Mouse (Mus musculus) intestine, embryonic 14.5 days (tissue): ENCODE measurements around the gene Mier2. TPM values are rescaled to one million over a fixed set of nuclear protein-coding genes. Genes with fewer than 3 reads are reported as not detected.

Source experiments
- ATAC-seq: fragments of 200-750 bp; cut with Nextera tagmentation; replicated peaks from 2 replicates; pipeline ENCODE4 v1.8.0; 2017; ENCODE audit warnings: low read depth, moderate number of reproducible peaks, moderate TSS enrichment, moderate library complexity; ENCODE audit not compliant: low FRiP score, low TSS enrichment
- DNase-seq: peaks from one replicate; pipeline ENCODE4 v3.0.0-alpha.2; 2018; ENCODE audit warnings: low spot score
- H3K27ac ChIP-seq: fragments of 300-500 bp; sonication (generic); 2 replicates; pipeline ENCODE4 v1.5.1; 2014; ENCODE audit warnings: low read depth, mild to moderate bottlenecking, control low read depth
- H3K27me3 ChIP-seq: fragments of 300-500 bp; sonication (generic); replicated peaks from 2 replicates; pipeline ENCODE4 v1.6.1; 2014; ENCODE audit warnings: low read length, control low read depth; ENCODE audit not compliant: control insufficient read depth, insufficient read depth
- H3K36me3 ChIP-seq: fragments of 300-500 bp; sonication (generic); 2 replicates; pipeline ENCODE4 v1.6.1; 2014; ENCODE audit warnings: low read length, control low read depth; ENCODE audit not compliant: control insufficient read depth, insufficient read depth
- H3K4me1 ChIP-seq: fragments of 300-500 bp; sonication (generic); replicated peaks from 2 replicates; pipeline ENCODE4 v1.6.1; 2014; ENCODE audit warnings: low read length, control low read depth, mixed read lengths; ENCODE audit not compliant: control insufficient read depth, insufficient read depth
- H3K4me2 ChIP-seq: fragments of 300-500 bp; sonication (generic); 2 replicates; pipeline ENCODE4 v1.6.1; 2014; ENCODE audit warnings: low read length
- H3K4me3 ChIP-seq: fragments of 300-500 bp; sonication (generic); 2 replicates; pipeline ENCODE4 v1.5.1; 2014; ENCODE audit warnings: low read depth, low read length, control low read depth, mixed read lengths
- H3K9ac ChIP-seq: fragments of 300-500 bp; sonication (generic); 2 replicates; pipeline ENCODE4 v1.6.1; 2014; ENCODE audit warnings: mild to moderate bottlenecking, low read length
- H3K9me3 ChIP-seq: fragments of 300-500 bp; sonication (generic); 2 replicates; pipeline ENCODE4 v1.6.1; 2016; ENCODE audit warnings: low read length, control low read depth; ENCODE audit not compliant: control insufficient read depth
- WGBS: fragments of 180-500 bp; shearing (Covaris S2); extraction: QIAGEN DNeasy Blood & Tissue Kit; methylation state at CpG from one replicate; pipeline ENCODE4 v1.1.7; 2014; 5-methylcytosine and 5-hydroxymethylcytosine counted together
- polyA plus RNA-seq: library from polyadenylated mRNA; unstranded; fragments of >200 nt; fragmentation: Nextera tagmentation; extraction: Ambion mirVana; gene quantifications from 2 replicates; pipeline ENCODE4 v1.2.1, GENCODE M21; 2014

The Mier2 gene
- polyA plus RNA-seq, 1 experiment from 2014 or later: 47.9 TPM

DNA sequence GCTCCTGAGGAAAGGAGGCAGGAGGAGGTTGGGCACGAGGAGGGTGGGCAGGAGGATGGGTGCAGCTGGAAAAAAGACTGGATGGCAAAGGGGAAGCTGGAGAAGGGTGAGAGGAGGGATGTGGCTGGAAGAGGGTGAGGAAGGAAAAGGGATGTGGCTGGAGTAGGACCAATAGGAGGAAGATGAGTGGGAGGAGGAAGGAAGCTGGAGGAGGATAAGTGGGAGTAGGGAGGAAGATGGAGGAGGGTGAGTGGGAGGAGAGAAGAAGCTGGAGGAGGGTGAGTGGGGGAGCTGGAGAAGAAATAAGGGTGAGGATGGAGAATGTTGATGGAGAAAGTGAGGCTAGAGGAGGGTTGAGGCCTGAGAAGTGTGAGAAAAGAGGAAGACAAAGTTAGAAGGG, 19.6 kb downstream of the Mier2 start:
- H3K27ac ChIP-seq: no peak overlapping the region
- no peak overlapping the region for H3K9ac ChIP-seq
- peaks cover 28% of the 10 kb centered on the region for H3K36me3 ChIP-seq
- H3K27me3 ChIP-seq: no peaks in the 10 kb centered on the region
- DNase-seq (peak; percentile 31), ATAC-seq (no peak)
- H3K9me3 ChIP-seq: no peaks in the 10 kb centered on the region
- H3K4me3 ChIP-seq: no peak overlapping the region
- peaks cover 7% of the 10 kb centered on the region; the same call in 1 of the 2 replicates for H3K4me1 ChIP-seq
- 66% methylated on average over 1 of the region's 1 CpGs for WGBS
- H3K4me2 ChIP-seq: no peak overlapping the region

DNA sequence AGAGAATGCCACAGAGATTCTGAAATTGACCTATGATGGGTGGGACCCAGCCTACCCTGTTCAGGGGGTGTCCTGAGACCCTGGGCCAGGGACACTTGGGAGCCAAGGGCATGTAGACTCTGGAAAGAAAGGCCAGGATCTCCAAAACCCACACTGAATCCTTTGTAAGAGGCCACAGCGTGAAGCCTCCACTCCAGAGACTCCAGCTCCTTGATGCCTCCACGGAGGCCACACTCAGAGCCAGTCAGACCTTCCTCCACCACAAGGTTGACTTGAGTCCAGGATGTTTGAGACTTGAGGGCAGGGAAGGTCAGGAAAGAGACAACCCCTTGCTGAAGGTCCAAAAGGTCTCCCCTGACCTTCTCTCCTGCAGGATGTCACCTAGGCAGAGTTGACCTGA, 20.6 kb downstream of the Mier2 start:
- H3K9me3 ChIP-seq: no peaks in the 10 kb centered on the region
- H3K4me3 ChIP-seq: no peak overlapping the region
- DNase-seq (peak; percentile 51), ATAC-seq (no peak)
- no peak overlapping the region for H3K4me2 ChIP-seq
- peaks cover 7% of the 10 kb centered on the region; the same call in 1 of the 2 replicates for H3K4me1 ChIP-seq
- H3K27me3 ChIP-seq: no peaks in the 10 kb centered on the region
- H3K9ac ChIP-seq: no peak overlapping the region
- WGBS: 83% methylated on average over 2 of the region's 2 CpGs
- H3K36me3 ChIP-seq: peaks cover 22% of the 10 kb centered on the region
- H3K27ac ChIP-seq: no peak overlapping the region

DNA sequence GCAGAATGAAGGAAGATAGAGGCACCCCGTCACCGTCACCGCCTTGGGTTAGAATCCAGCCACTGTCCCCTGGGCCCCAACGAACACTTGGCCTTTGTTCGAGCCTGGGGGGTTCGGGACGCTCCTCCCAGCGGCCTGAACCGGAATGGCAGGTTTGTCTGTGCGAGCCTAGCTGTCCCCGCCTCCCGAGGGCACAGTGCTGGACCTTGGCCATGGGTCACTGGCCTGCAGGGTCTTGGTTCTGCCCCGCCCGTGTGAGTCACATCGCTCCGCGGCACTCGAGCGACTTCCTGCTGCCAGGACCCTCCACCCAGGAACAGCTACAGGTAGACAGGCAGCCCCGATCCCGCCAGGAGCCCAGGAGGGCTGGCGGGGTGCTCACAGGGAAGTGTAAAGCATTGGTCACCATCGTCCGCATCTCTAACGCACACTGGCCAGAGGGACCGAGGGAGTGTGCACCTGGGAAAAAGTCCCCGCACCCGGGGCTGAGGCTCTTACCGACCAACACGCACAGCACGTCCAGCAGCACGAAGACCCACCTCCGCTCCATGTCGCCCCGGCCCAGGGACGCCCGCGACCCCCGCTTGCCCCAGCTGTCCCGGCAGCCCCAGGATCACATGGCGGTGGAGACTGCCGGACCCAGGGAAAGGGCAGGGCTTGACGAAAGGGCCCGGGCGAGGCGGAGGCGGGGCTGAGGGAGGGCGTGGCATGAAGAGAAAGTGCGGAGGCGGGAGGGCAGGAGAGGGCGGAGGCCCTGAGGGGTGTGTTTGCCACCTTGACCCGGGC, 21.7 kb downstream of the Mier2 start, which contains the start of gene Plpp2:
Gene Plpp2, minus strand, starts transcription at position 671 of the 786 bp plus-strand sequence.
- Histone ChIP-seq H3K4me1 (peaks cover 7% of the 10 kb centered on the region; the same call in 1 of the 2 replicates), H3K4me2 (peak within 1 kb of the TSS; percentile 97), H3K27me3 (no peaks in the 10 kb centered on the region), H3K9me3 (no peaks in the 10 kb centered on the region), H3K9ac (peak within 1 kb of the TSS; percentile 63), H3K27ac (peak within 1 kb of the TSS; percentile 80), H3K4me3 (peak within 1 kb of the TSS; percentile 64), H3K36me3 (0 out of 2 replicates have a peak, but pooled peaks cover 13% of the 10 kb centered on the region)
- peak; percentile 89 for DNase-seq
- WGBS: under 1% methylated on average over 52 of the region's 52 CpGs
- ATAC-seq: peak; percentile 86

DNA sequence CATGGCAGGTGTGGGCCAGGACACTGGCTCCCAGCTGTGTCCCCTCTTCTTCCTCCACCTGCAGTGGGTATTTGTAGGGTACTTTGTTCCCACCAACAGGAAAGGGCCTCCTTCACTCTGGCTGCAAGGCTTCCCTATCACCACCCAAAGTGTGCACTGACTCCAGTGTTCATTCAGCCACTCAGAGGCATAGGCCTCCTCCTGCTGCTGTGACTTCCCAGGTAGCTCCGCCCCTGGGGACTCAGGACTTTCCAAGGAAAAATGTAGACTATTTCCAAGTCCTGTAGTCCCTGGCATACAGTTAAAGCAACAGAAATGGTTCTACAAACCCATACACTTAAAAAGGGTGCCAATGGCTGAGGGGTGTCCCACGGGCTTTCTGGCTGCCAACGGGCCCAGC, 22.3 kb downstream of the Mier2 start:
- WGBS: 27% methylated on average over 3 of the region's 3 CpGs
- H3K27ac ChIP-seq: peak overlapping the region; percentile 78
- H3K27me3 ChIP-seq: no peaks in the 10 kb centered on the region
- no peaks in the 10 kb centered on the region for H3K9me3 ChIP-seq
- ATAC-seq: peak; percentile 36
- DNase-seq: peak; percentile 59
- peak overlapping the region; percentile 64 for H3K4me3 ChIP-seq
- peak overlapping the region; percentile 97 for H3K4me2 ChIP-seq
- H3K4me1 ChIP-seq: peaks cover 7% of the 10 kb centered on the region; the same call in 1 of the 2 replicates
- peak overlapping the region; percentile 63 for H3K9ac ChIP-seq
- peaks cover 8% of the 10 kb centered on the region; the same call in 1 of the 2 replicates for H3K36me3 ChIP-seq

DNA sequence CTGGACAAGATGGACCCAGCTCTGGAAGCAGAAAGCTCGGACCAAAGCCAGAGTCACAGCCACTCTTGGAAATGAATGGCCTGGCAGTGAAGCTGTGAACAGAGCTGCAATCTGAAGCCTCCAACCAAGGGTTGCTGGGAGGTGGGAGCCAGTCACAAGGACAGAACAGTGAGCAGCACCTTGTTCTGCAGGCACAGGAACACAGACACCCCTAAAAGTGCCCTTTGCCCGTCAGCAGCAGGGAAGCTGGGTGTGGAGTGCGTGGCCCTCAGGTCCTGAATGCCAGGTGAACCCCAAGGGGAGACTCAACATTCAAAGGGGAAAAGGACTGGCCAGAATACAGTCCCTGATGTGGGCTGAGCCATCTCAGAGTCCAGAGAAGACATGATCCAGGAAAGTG, 23.4 kb downstream of the Mier2 start:
- Histone ChIP-seq H3K36me3 (peaks cover 15% of the 10 kb centered on the region), H3K27me3 (no peaks in the 10 kb centered on the region), H3K27ac (no peak overlapping the region), H3K4me1 (peaks cover 7% of the 10 kb centered on the region; the same call in 1 of the 2 replicates), H3K4me3 (no peak overlapping the region), H3K9ac (no peak overlapping the region), H3K9me3 (no peaks in the 10 kb centered on the region), H3K4me2 (peak overlapping the region; percentile 97)
- peak; percentile 42 for DNase-seq
- 76% methylated on average over 3 of the region's 3 CpGs for WGBS
- no peak for ATAC-seq

DNA sequence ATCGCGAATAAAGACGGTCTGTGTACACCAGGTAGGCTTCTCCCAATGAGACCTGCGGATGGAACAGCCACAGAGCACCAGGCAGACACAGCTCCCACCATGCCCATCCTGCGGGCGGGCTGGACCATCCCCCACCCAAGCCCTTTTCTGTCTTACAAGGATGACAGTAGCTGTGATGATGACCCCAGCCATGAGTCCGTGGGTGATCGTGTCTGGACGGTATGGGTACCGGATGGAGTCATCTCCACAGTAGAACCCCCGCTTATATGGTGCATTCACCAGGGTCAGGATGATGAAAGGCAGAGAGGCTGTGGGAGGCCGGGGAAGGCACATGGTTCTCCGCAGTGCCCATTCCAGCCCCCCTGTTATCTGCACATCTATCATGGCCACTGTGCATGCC, 24.3 kb downstream of the Mier2 start:
- Histone ChIP-seq H3K9me3 (no peaks in the 10 kb centered on the region), H3K36me3 (peaks cover 18% of the 10 kb centered on the region), H3K27me3 (no peaks in the 10 kb centered on the region), H3K4me2 (no peak overlapping the region), H3K4me1 (peaks cover 7% of the 10 kb centered on the region; the same call in 1 of the 2 replicates), H3K4me3 (no peak overlapping the region), H3K9ac (no peak overlapping the region), H3K27ac (no peak overlapping the region)
- WGBS: 90% methylated on average over 13 of the region's 13 CpGs
- ATAC-seq (no peak), DNase-seq (peak; percentile 33)

DNA sequence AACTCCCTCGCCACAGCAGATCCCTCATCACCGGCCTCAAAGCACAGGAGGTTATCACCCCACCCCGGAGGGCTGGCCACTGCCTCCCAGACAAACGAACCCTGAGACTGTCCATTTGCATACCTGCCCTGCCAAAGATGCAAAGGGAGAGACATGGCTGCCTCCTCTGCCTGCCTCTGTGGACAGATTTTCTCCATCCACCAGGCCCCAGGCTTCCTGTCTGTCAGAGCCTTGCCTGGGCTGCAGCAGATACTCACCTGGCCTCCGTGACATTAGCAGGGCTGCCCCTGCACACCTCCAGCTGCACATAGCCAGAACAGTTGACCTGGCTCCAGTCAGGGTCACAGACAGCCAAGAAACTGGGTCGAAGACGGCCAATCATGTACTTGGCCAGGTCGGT, 24.8 kb downstream of the Mier2 start:
- peak; percentile 45 for DNase-seq

DNA sequence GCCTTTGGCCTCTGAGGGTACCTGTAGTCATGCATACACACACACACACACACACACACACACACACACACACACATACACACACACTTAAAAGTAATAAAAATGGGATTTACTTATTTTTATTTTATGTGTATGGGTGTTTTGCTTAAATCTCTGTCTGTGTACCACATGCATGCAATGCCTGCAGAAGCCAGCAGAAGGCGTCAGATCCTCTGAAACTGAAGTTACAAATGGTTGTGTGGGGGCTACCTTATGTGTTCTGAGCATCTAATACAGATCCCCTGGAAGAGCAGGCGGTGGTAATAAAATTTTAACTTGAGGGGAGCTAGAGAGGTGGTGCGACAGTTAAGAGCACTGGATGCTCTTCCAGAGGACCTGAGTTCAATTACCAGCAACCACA, 26.9 kb downstream of the Mier2 start:
- Histone ChIP-seq H3K4me3 (no peak overlapping the region), H3K9me3 (no peaks in the 10 kb centered on the region), H3K4me1 (0 out of 2 replicates have a peak, but pooled peaks cover 3% of the 10 kb centered on the region), H3K9ac (no peak overlapping the region), H3K27ac (no peak overlapping the region), H3K4me2 (no peak overlapping the region), H3K36me3 (peaks cover 22% of the 10 kb centered on the region), H3K27me3 (no peaks in the 10 kb centered on the region)
- ATAC-seq: no peak
- 82% methylated on average over 3 of the region's 3 CpGs for WGBS
- DNase-seq: peak; percentile 32

More for the DNA sequence above, 24.8 kb downstream of the Mier2 start:
- 75% methylated on average over 8 of the region's 8 CpGs for WGBS
- no peak overlapping the region for H3K27ac ChIP-seq
- ATAC-seq: no peak
- H3K27me3 ChIP-seq: no peaks in the 10 kb centered on the region
- peaks cover 7% of the 10 kb centered on the region; the same call in 1 of the 2 replicates for H3K4me1 ChIP-seq
- no peak overlapping the region for H3K4me2 ChIP-seq
- H3K36me3 ChIP-seq: peaks cover 18% of the 10 kb centered on the region
- no peaks in the 10 kb centered on the region for H3K9me3 ChIP-seq
- H3K4me3 ChIP-seq: no peak overlapping the region
- H3K9ac ChIP-seq: no peak overlapping the region
